Mouse (Mus musculus) neural tube, embryonic 14.5 days (tissue): ENCODE results near the gene Gm45785. TPM values are rescaled to one million over a fixed set of nuclear protein-coding genes. Genes with fewer than 3 reads are reported as not detected.

Experiments used
- ATAC-seq: fragments of 200-750 bp; cut with Nextera tagmentation; 2 replicates; pipeline ENCODE4 v1.8.0; 2017; ENCODE audit warnings: low read depth, mild to moderate bottlenecking, moderate TSS enrichment, moderate library complexity
- H3K27ac ChIP-seq: fragments of 300-500 bp; sonication (generic); 2 replicates; pipeline ENCODE4 v1.5.1; 2014; ENCODE audit warnings: low read depth, mild to moderate bottlenecking, control low read depth, low read length, moderate library complexity, mixed read lengths
- H3K27me3 ChIP-seq: fragments of 300-500 bp; sonication (generic); 2 replicates; pipeline ENCODE4 v1.6.1; 2014; ENCODE audit warnings: low read length; ENCODE audit not compliant: control insufficient read depth, insufficient read depth
- H3K36me3 ChIP-seq: fragments of 300-500 bp; sonication (generic); 2 replicates; pipeline ENCODE4 v1.6.1; 2014; ENCODE audit warnings: low read length, mixed read lengths; ENCODE audit not compliant: control insufficient read depth, insufficient read depth
- H3K4me1 ChIP-seq: fragments of 300-500 bp; sonication (generic); 2 replicates; pipeline ENCODE4 v1.6.1; 2014; ENCODE audit warnings: low read length; ENCODE audit not compliant: control insufficient read depth, insufficient read depth
- H3K4me2 ChIP-seq: fragments of 300-500 bp; sonication (generic); 2 replicates; pipeline ENCODE4 v1.6.1; 2014; ENCODE audit warnings: mild to moderate bottlenecking, low read depth, low read length, control low read depth
- H3K4me3 ChIP-seq: fragments of 300-500 bp; sonication (generic); 2 replicates; pipeline ENCODE4 v1.5.1; 2014; ENCODE audit warnings: low read depth, low read length, control low read depth, mixed read lengths
- H3K9ac ChIP-seq: fragments of 300-500 bp; sonication (generic); replicated peaks from 2 replicates; pipeline ENCODE4 v1.6.1; 2014; ENCODE audit warnings: low read depth, mild to moderate bottlenecking, control low read depth, low read length, mixed read lengths
- H3K9me3 ChIP-seq: fragments of 300-500 bp; sonication (generic); 2 replicates; pipeline ENCODE4 v1.6.1; 2016; ENCODE audit warnings: low read length; ENCODE audit not compliant: control insufficient read depth
- WGBS: fragments of 180-500 bp; shearing (Covaris S2); extraction: QIAGEN DNeasy Blood & Tissue Kit; methylation state at CpG from one replicate; pipeline ENCODE4 v1.1.7; 2014; 5-methylcytosine and 5-hydroxymethylcytosine counted together
- polyA plus RNA-seq: library from polyadenylated mRNA; unstranded; fragments of >200 nt; fragmentation: Nextera tagmentation; extraction: Ambion mirVana; gene quantifications from 2 replicates; pipeline ENCODE4 v1.2.1, GENCODE M21; 2014

The Gm45785 gene
- polyA plus RNA-seq, 1 experiment from 2014 or later, result 0.56 TPM

- Histone ChIP-seq H3K4me3 (no peak overlapping the region), H3K27ac (no peak overlapping the region), H3K9ac (no peak overlapping the region), H3K9me3 (no peaks in the 10 kb centered on the region), H3K36me3 (no peaks in the 10 kb centered on the region), H3K4me2 (no peak overlapping the region), H3K27me3 (no peaks in the 10 kb centered on the region), H3K4me1 (no peaks in the 10 kb centered on the region)
- ATAC-seq, result no peak
- 75% methylated on average over 2 of the region's 2 CpGs for WGBS
Measured at GRCm38 (mm10) chr7:140798212-140798611, 57.9 kb downstream of the Gm45785 start.

- Histone ChIP-seq H3K4me1 (no peaks in the 10 kb centered on the region), H3K4me2 (no peak overlapping the region), H3K36me3 (no peaks in the 10 kb centered on the region), H3K4me3 (no peak overlapping the region), H3K9ac (no peak overlapping the region), H3K9me3 (no peaks in the 10 kb centered on the region), H3K27ac (no peak overlapping the region), H3K27me3 (no peaks in the 10 kb centered on the region)
- WGBS, result 89% methylated on average over 3 of the region's 3 CpGs
- ATAC-seq, result no peak
Measured at GRCm38 (mm10) chr7:140797619-140798018, 58.5 kb downstream of the Gm45785 start.

GRCm38 (mm10) chr7:140793541-140793940 lies 62.6 kb downstream of the Gm45785 start:
- Histone ChIP-seq H3K9ac (no peak overlapping the region), H3K27ac (no peak overlapping the region), H3K27me3 (no peaks in the 10 kb centered on the region), H3K36me3 (no peaks in the 10 kb centered on the region), H3K4me3 (no peak overlapping the region), H3K4me1 (no peaks in the 10 kb centered on the region), H3K4me2 (no peak overlapping the region), H3K9me3 (no peaks in the 10 kb centered on the region)
- 77% methylated on average over 4 of the region's 4 CpGs for WGBS
- ATAC-seq, result no peak

GRCm38 (mm10) chr7:140788053-140788435 lies 68.1 kb downstream of the Gm45785 start:
- H3K4me3 ChIP-seq, result no peak overlapping the region
- no peaks in the 10 kb centered on the region for H3K4me1 ChIP-seq
- H3K27ac ChIP-seq, result no peak overlapping the region
- H3K36me3 ChIP-seq, result no peaks in the 10 kb centered on the region
- WGBS, result 90% methylated on average over 7 of the region's 7 CpGs
- no peak for ATAC-seq
- no peaks in the 10 kb centered on the region for H3K27me3 ChIP-seq
- H3K4me2 ChIP-seq, result no peak overlapping the region
- no peak overlapping the region for H3K9ac ChIP-seq
- no peaks in the 10 kb centered on the region for H3K9me3 ChIP-seq

GRCm38 (mm10) chr7:140787406-140788052 lies 68.6 kb downstream of the Gm45785 start, which contains the start of gene Syce1:
Gene Syce1 (minus strand): TSS chr7:140787852.
- Histone ChIP-seq H3K36me3 (no peaks in the 10 kb centered on the region), H3K4me2 (no peak within 1 kb of the TSS), H3K27ac (no peak within 1 kb of the TSS), H3K9me3 (no peaks in the 10 kb centered on the region), H3K4me3 (no peak within 1 kb of the TSS), H3K9ac (no peak within 1 kb of the TSS), H3K4me1 (no peaks in the 10 kb centered on the region), H3K27me3 (no peaks in the 10 kb centered on the region)
- WGBS, result 83% methylated on average over 33 of the region's 33 CpGs
- ATAC-seq, result no peak

GRCm38 (mm10) chr7:140780548-140780947 lies 75.6 kb downstream of the Gm45785 start:
- no peak overlapping the region for H3K9ac ChIP-seq
- H3K27ac ChIP-seq, result no peak overlapping the region
- no peaks in the 10 kb centered on the region for H3K36me3 ChIP-seq
- no peaks in the 10 kb centered on the region for H3K9me3 ChIP-seq
- no peak overlapping the region for H3K4me3 ChIP-seq
- no peak for ATAC-seq
- H3K4me2 ChIP-seq, result no peak overlapping the region
- H3K4me1 ChIP-seq, result no peaks in the 10 kb centered on the region
- 79% methylated on average over 4 of the region's 4 CpGs for WGBS
- no peaks in the 10 kb centered on the region for H3K27me3 ChIP-seq

Other genes starting within 250 kb of the Gm45785 start
- gene Olfr61, start 227.4 kb downstream of the Gm45785 start, polyA plus RNA-seq, result not detected in 2 replicates
- not detected in 2 replicates for gene Olfr53, start 209.9 kb downstream of the Gm45785 start, polyA plus RNA-seq
- gene Olfr539, start 196.4 kb downstream of the Gm45785 start, polyA plus RNA-seq, result 0.03 TPM in 1 of 2 replicates, not detected in the other
- gene Olfr45, start 174.4 kb downstream of the Gm45785 start, polyA plus RNA-seq, result not detected in 2 replicates
- gene Olfr541, start 159.1 kb downstream of the Gm45785 start, polyA plus RNA-seq, result not detected in 2 replicates
- gene Cyp2e1, start 92.6 kb downstream of the Gm45785 start, polyA plus RNA-seq, result not detected in 2 replicates
- gene Syce1, start 68.5 kb downstream of the Gm45785 start, polyA plus RNA-seq, result 0.97 TPM in 1 of 2 replicates, not detected in the other
- 36.7 and 37.5 TPM in 2 replicates for gene Zfp941, start 34.2 kb downstream of the Gm45785 start, polyA plus RNA-seq
- gene Urah, start 21.3 kb downstream of the Gm45785 start, polyA plus RNA-seq, result 0.31 TPM in 1 of 2 replicates, not detected in the other
- gene Scgb1c1, start 10.8 kb downstream of the Gm45785 start, polyA plus RNA-seq, result not detected in 2 replicates
- gene Odf3, start 8.5 kb downstream of the Gm45785 start, polyA plus RNA-seq, result 0.22 and 0.37 TPM in 2 replicates
- gene Ric8a, start 626 bp upstream of the Gm45785 start, polyA plus RNA-seq, result 89.4 and 101 TPM in 2 replicates
- gene Bet1l, start 1.2 kb upstream of the Gm45785 start, polyA plus RNA-seq, result 55.8 and 60.1 TPM in 2 replicates
- gene Psmd13, start 25.6 kb upstream of the Gm45785 start, polyA plus RNA-seq, result 144 and 155 TPM in 2 replicates
- 46.8 and 61.6 TPM in 2 replicates for gene Sirt3, start 26.0 kb upstream of the Gm45785 start, polyA plus RNA-seq
- gene Cox8b, start 44.1 kb upstream of the Gm45785 start, polyA plus RNA-seq, result not detected in 2 replicates
- gene Nlrp6, start 64.6 kb upstream of the Gm45785 start, polyA plus RNA-seq, result 0.27 and 0.64 TPM in 2 replicates
- 4.6 and 8.7 TPM in 2 replicates for gene Pgghg, start 85.1 kb upstream of the Gm45785 start, polyA plus RNA-seq
- gene Ifitm5, start 94.0 kb upstream of the Gm45785 start, polyA plus RNA-seq, result 0.28 and 0.62 TPM in 2 replicates
- gene Gm45717, start 99.6 kb upstream of the Gm45785 start, polyA plus RNA-seq, result not detected in 2 replicates
- gene Ifitm2, start 99.7 kb upstream of the Gm45785 start, polyA plus RNA-seq, result 103 and 195 TPM in 2 replicates
- gene Ifitm1, start 110.9 kb upstream of the Gm45785 start, polyA plus RNA-seq, result 3.5 and 23.6 TPM in 2 replicates
- gene Ifitm3, start 154.4 kb upstream of the Gm45785 start, polyA plus RNA-seq, result 19.3 and 34.1 TPM in 2 replicates
- 0.58 and 0.88 TPM in 2 replicates for gene Ifitm6, start 161.6 kb upstream of the Gm45785 start, polyA plus RNA-seq
- not detected in 2 replicates for gene Gm17387, start 172.8 kb upstream of the Gm45785 start, polyA plus RNA-seq
- 34.8 and 36.6 TPM in 2 replicates for gene B4galnt4, start 204.8 kb upstream of the Gm45785 start, polyA plus RNA-seq
- not detected in 2 replicates for gene Pkp3, start 221.9 kb upstream of the Gm45785 start, polyA plus RNA-seq
- gene Sigirr, start 244.2 kb upstream of the Gm45785 start, polyA plus RNA-seq, result 1.2 and 2.2 TPM in 2 replicates